Mouse (Mus musculus): ENCODE measurements around the gene Cd80. TPM values are rescaled to one million over a fixed set of nuclear protein-coding genes. Genes with fewer than 3 reads are reported as not detected.
"Not testable (repeated sequence)": the region's sequence is repeated elsewhere in the genome, so short reads cannot be mapped to it uniquely, and the experiment has no call there.

Cd80 gene
- total RNA-seq, 2 experiments from 2014 or later = 0.16 to 0.53 TPM

- intact Hi-C loops (cut with DNase I) = not testable (repeated sequence)
Measured at GRCm38 (mm10) chr16:38446141-38446540, 9.2 kb upstream of the Cd80 start.

GRCm38 (mm10) chr16:38447366-38447765 is 8.0 kb upstream of the Cd80 start:
- no peak for DNase-seq (ENCODE audit: low spot score)
- intact Hi-C loops (cut with DNase I) = no loop called here

More at GRCm38 (mm10) chr16:38446141-38446540, 9.2 kb upstream of the Cd80 start:
- not testable (repeated sequence) for DNase-seq (ENCODE audit: low spot score)

- intact Hi-C loops (cut with DNase I) = no loop called here
- no peak for DNase-seq (ENCODE audit: low spot score)
Measured at GRCm38 (mm10) chr16:38448458-38448857, 6.9 kb upstream of the Cd80 start.

GRCm38 (mm10) chr16:38450707-38451106 is 4.7 kb upstream of the Cd80 start:
- DNase-seq (ENCODE audit: low spot score) = no peak
- intact Hi-C loops (cut with DNase I) = loop anchor here (5.0 kb wide), 1 partner anchor 73 kb away; no protein-coding TSS in a partner anchor

GRCm38 (mm10) chr16:38451421-38452205 is 3.7 kb upstream of the Cd80 start:
- intact Hi-C loops (cut with DNase I) = loop anchor here (2.0 to 5.0 kb wide), 2 partner anchors 51 to 74 kb away; no protein-coding TSS in a partner anchor
- DNase-seq (ENCODE audit: low spot score) = no peak

- intact Hi-C loops (cut with DNase I) = loop anchor here (2.0 to 5.0 kb wide), 2 partner anchors 52 to 75 kb away; no protein-coding TSS in a partner anchor
Measured at GRCm38 (mm10) chr16:38452442-38453202, 2.7 kb upstream of the Cd80 start, which contains the start of gene Adprh. Adprh (minus strand) TSS chr16:38452703.

GRCm38 (mm10) chr16:38453203-38453553 is 2.2 kb upstream of the Cd80 start:
- DNase-seq (ENCODE audit: low spot score) = no peak
- intact Hi-C loops (cut with DNase I) = loop anchor here (2.0 to 5.0 kb wide), 2 partner anchors 52 to 76 kb away; no protein-coding TSS in a partner anchor

More at GRCm38 (mm10) chr16:38452442-38453202, 2.7 kb upstream of the Cd80 start, which contains the start of gene Adprh:
- peak; percentile 92 for DNase-seq (ENCODE audit: low spot score)

GRCm38 (mm10) chr16:38453952-38454351 is 1.4 kb upstream of the Cd80 start:
- intact Hi-C loops (cut with DNase I) = loop anchor here (2.0 to 5.0 kb wide), 3 partner anchors 21 to 77 kb away; no protein-coding TSS in a partner anchor
- no peak for DNase-seq (ENCODE audit: low spot score)

- intact Hi-C loops (cut with DNase I) = loop anchor here (2.0 to 5.0 kb wide), 2 partner anchors 20 to 77 kb away; no protein-coding TSS in a partner anchor
- DNase-seq (ENCODE audit: low spot score) = no peak
Measured at GRCm38 (mm10) chr16:38454533-38455254, 667 bp upstream of the Cd80 start.

GRCm38 (mm10) chr16:38456812-38457567 is 1.6 kb downstream of the Cd80 start:
- intact Hi-C loops (cut with DNase I) = no loop called here
- no peak for DNase-seq (ENCODE audit: low spot score)

GRCm38 (mm10) chr16:38458600-38459280 is 3.4 kb downstream of the Cd80 start:
- intact Hi-C loops (cut with DNase I) = no loop called here
- no peak for DNase-seq (ENCODE audit: low spot score)

- intact Hi-C loops (cut with DNase I) = no loop called here
- no peak for DNase-seq (ENCODE audit: low spot score)
Measured at GRCm38 (mm10) chr16:38459990-38460389, 4.6 kb downstream of the Cd80 start.

- DNase-seq (ENCODE audit: low spot score) = no peak
- intact Hi-C loops (cut with DNase I) = no loop called here
Measured at GRCm38 (mm10) chr16:38461749-38462148, 6.4 kb downstream of the Cd80 start.

- intact Hi-C loops (cut with DNase I) = no loop called here
- DNase-seq (ENCODE audit: low spot score) = no peak
Measured at GRCm38 (mm10) chr16:38462161-38462560, 6.8 kb downstream of the Cd80 start.

- no peak for DNase-seq (ENCODE audit: low spot score)
- intact Hi-C loops (cut with DNase I) = no loop called here
Measured at GRCm38 (mm10) chr16:38463305-38463704, 7.9 kb downstream of the Cd80 start.

- intact Hi-C loops (cut with DNase I) = no loop called here
- DNase-seq (ENCODE audit: low spot score) = no peak
Measured at GRCm38 (mm10) chr16:38466089-38466488, 10.7 kb downstream of the Cd80 start.

- no peak for DNase-seq (ENCODE audit: low spot score)
- intact Hi-C loops (cut with DNase I) = no loop called here
Measured at GRCm38 (mm10) chr16:38467091-38467916, 11.9 kb downstream of the Cd80 start.
